Mouse (Mus musculus): ENCODE data around the gene Chat.

Chat gene

DNA sequence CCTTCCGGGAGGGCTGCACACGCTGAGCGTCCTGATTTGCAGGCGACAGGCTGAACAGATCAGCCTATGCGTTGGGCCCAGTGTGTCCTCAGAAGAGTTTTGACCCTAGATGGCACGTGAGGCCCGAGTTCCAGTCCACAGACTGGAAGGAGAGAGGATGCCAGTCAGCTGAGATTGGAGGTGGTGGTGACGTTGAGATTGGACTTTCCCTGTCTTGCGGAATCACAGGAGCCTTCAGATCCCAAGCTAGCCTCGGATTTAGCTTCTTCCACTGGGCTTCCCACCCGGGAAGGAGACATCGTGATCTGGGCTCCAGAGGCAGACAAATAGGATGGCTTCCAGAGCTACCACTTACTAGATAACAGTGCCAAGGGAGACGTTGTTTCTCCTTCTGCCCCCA lies at the start of gene Chat:
Chat (minus strand) TSS at position 101 of the 400 bp plus-strand sequence.
- DNase-seq = no peak

- DNase-seq = peak; percentile 95 to 97
Measured at GRCm38 (mm10) chr14:32513336-32514032, 47.7 kb upstream of the Chat start, which contains the start of gene Ercc6. Ercc6 (plus strand) TSS chr14:32513521.

DNA sequence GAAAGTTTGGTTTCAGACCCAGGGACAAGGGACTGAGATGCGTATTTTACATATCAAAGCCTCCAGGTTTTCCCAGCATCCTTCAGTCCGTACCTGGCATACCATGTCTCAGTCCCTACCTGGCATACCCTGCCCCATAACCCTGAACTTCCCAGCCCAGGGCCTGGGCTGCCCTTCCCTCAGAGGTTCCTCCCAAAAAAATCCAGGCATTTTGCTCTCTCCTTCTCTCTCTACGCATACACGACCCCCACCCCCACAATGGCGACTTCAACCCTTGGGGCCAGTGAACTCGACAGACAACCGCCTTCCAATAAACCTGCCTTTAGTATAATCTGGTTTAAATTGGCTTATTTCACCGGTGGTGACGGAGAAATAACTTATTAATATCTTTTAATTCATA lies 47.1 kb upstream of the Chat start:
- DNase-seq = no peak

DNA sequence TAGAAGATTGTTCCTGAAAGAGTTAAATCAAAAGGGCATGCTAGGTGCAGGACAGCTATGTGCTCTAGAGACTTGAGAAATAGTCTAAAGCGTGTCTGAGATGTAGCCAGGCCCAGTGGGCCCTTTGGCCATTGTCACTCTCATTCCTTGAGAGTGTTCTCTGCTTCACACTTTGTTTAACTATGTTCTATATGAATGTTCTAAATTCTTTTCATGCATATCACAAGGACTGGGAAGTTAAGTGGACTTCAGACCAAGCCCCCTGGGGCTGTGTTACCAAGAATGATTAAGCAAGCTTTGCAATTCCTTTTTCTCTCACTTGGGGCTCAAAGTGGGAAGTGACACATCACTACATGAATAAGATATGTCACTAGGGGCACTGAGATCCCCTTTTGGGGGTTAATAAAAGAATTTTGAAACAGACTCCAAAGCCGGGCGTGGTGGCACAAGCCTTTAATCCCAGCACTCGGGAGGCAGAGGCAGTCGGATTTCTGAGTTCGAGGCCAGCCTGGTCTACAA lies 43.7 kb upstream of the Chat start:
- no peak for DNase-seq

DNA sequence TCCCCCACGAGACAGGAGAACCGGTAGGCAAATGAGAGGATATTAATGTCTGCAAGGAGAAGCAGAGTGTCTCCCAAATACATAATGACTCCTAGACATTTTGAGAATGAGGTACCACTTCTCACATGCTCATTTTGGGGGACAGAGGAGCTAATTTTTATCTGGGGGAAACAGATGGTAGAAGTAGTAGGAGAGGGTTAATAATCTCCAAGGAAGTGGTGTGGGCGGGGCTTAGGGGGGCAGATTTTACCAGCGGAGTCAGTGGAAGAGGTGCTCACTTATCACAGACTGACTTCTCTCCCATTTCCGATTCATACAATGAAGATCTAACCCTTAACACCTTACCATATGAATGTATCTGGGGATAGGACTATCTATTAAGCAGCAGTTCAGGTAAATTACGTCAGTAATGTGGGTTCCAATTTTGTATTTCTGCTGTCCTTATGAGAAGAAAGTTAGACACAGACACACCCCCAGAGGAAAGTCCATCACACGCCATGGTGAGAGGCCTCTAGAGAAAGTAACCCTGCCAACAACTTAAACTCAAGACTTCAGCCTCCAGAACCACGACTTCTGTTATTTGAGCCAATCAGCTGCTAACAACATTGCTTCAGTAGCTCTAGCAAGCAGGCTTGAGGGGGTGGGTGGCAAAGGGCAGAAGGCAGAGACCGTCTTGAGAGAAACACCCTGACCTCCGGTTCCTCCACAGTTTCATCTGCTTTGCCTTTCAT lies 42.5 kb upstream of the Chat start:
- peak in 1 of 2 experiments; percentile 52 for DNase-seq

DNA sequence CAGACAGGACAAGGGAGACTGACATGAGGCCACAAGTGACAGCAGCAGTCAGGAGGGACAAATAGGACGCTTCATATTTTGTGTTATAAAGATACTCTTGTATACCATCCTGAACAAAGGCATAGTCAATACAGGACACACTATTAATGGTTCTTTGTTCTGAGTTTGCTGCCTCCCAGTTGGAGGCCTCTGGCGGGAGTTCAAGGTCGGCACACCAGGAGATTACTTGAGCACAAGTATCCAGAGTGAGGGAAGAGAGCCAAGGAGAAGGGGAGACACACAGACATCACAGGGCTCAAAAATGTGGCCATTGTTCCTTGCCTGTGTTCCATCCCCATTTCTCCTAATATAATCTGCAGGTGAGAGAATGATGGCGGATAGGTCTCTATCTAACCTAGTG lies 41.4 kb upstream of the Chat start:
- no peak for DNase-seq

DNA sequence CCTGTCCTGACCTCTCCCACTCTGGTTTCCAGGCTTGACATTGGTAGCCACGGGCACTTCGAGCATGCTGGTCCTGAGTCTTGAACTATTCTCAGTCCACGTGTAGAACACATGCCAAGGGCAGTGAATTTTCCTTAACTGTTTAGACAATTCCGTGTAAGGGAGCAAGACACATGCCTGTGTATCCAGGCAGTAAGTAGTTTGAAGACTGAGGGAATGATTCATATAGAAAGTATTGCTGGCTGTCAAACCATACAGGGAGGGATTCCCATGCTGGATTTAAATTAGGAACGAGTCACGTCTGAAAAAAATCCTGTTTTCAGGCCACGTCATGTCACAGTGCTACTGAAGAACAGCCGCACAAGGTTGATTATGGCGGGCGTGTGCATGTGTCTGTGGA lies 40.5 kb upstream of the Chat start:
- DNase-seq = no peak

GRCm38 (mm10) chr14:32503897-32504296 lies 38.1 kb upstream of the Chat start:
- no peak for DNase-seq

- DNase-seq = no peak
Measured at GRCm38 (mm10) chr14:32502764-32503688, 37.2 kb upstream of the Chat start.

GRCm38 (mm10) chr14:32501303-32501702 lies 35.5 kb upstream of the Chat start:
- DNase-seq = no peak

- no peak for DNase-seq
Measured at GRCm38 (mm10) chr14:32496115-32496850, 30.5 kb upstream of the Chat start.

- DNase-seq = peak in 1 of 2 experiments; percentile 6
Measured at GRCm38 (mm10) chr14:32492521-32492920, 26.7 kb upstream of the Chat start.

GRCm38 (mm10) chr14:32482061-32482460 lies 16.3 kb upstream of the Chat start:
- peak in 1 of 2 experiments; percentile 16 for DNase-seq

DNA sequence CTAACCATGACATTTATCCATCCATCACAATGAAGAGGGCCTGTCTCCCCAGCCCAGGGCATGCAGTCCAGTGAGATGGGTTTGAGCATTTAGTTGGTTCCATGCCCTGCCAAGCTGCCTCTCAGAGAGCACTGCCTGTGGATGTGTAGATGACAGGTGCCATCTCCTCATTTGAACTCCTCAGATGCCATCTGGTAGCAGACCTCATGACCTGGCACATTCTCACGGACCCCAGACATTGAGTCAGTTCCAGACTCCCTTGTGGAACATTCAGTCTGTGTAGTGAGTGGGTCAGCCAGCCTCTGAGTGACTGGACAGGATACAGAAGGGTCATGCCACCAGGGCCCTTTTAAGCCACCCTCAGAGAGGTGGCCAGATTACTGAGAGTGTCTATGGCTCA lies 11.8 kb upstream of the Chat start:
- DNase-seq = no peak

DNA sequence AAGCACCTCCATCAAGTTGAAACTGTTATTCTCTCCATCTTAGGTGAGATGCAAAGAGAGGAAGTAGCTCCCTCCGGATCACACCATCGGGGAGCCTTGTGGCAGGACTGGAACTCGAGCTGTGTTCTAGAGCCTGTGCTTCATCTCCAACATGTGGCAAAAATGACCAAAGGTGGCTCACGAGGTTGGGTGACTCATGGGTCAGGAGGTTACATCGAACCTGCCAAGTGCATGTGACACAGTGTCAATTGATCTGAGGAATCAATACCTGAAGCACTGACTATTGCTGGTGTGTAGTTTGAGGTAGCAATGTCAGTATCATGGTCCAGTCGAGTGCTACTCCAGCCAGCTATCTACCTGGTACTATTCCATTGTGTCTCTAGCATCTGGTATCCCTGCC lies 10.8 kb upstream of the Chat start:
- no peak for DNase-seq

- peak; percentile 45 to 79 for DNase-seq
Measured at GRCm38 (mm10) chr14:32472996-32473395, 7.2 kb upstream of the Chat start.

DNA sequence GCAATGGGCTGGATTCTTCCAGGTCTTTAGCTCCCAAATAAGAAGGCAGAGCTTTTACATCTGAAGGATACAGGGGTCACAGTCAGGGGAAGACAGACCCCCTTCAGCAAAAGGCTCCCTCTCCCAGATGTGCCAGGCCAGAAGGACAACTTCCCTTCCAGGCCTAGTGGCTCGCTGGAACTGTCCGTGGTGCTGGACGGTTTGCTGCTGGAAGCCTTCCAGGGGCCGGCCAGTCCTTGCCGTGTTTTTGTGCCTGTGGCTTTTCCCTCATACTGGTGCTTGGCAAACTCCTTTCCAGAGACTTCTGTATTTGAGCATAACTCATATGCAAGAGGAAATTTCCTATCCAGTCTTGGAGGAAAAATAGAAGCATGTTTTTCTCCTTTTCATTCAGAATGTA lies 1.8 kb upstream of the Chat start:
- DNase-seq = peak; percentile 16 to 83

GRCm38 (mm10) chr14:32465506-32465870 lies 301 bp downstream of the Chat start:
- no peak for DNase-seq

GRCm38 (mm10) chr14:32464601-32465505 lies 936 bp downstream of the Chat start, which contains the start of gene Slc18a3:
Slc18a3 (minus strand) TSS chr14:32464850.
- no peak for DNase-seq

- DNase-seq = no peak
Measured at GRCm38 (mm10) chr14:32463211-32464040, 2.4 kb downstream of the Chat start.

All from kidney, postnatal 36 days (tissue).